Mouse (Mus musculus): ENCODE measurements around the gene Apba3. TPM values are rescaled to one million over a fixed set of nuclear protein-coding genes. Genes with fewer than 3 reads are reported as not detected.

The Apba3 gene
- polyA plus RNA-seq, 1 experiment: 45.2 TPM

GRCm38 (mm10) chr10:81234206-81234605 lies 32.6 kb upstream of the Apba3 start:
- no peak for DNase-seq (ENCODE audit: low read depth)
- TF ChIP-seq POLR2A (IDR thresholded peaks at IDR 0.05; ENCODE audit: borderline replicate concordance, extremely low read depth, insufficient read depth, insufficient read length, poor library complexity, severe bottlenecking) (no peak), CTCF (IDR thresholded peaks at IDR 0.05; ENCODE audit: borderline replicate concordance, extremely low read depth, insufficient read depth, insufficient read length) (no peak)

- TF ChIP-seq POLR2A (IDR thresholded peaks at IDR 0.05; ENCODE audit: borderline replicate concordance, extremely low read depth, insufficient read depth, insufficient read length, poor library complexity, severe bottlenecking): no peak
- TF ChIP-seq CTCF (IDR thresholded peaks at IDR 0.05; ENCODE audit: borderline replicate concordance, extremely low read depth, insufficient read depth, insufficient read length): no peak
- no peak for DNase-seq (ENCODE audit: low read depth)
Measured at GRCm38 (mm10) chr10:81236471-81237268, 30.1 kb upstream of the Apba3 start.

GRCm38 (mm10) chr10:81238618-81239017 lies 28.1 kb upstream of the Apba3 start:
- TF ChIP-seq POLR2A (IDR thresholded peaks at IDR 0.05; ENCODE audit: borderline replicate concordance, extremely low read depth, insufficient read depth, insufficient read length, poor library complexity, severe bottlenecking) (no peak), CTCF (IDR thresholded peaks at IDR 0.05; ENCODE audit: borderline replicate concordance, extremely low read depth, insufficient read depth, insufficient read length) (no peak)
- DNase-seq (ENCODE audit: low read depth): no peak

GRCm38 (mm10) chr10:81240876-81241275 lies 25.9 kb upstream of the Apba3 start:
- TF ChIP-seq CTCF (IDR thresholded peaks at IDR 0.05; ENCODE audit: borderline replicate concordance, extremely low read depth, insufficient read depth, insufficient read length) (peak; percentile 75), POLR2A (IDR thresholded peaks at IDR 0.05; ENCODE audit: borderline replicate concordance, extremely low read depth, insufficient read depth, insufficient read length, poor library complexity, severe bottlenecking) (no peak)
- peak; percentile 67 for DNase-seq (ENCODE audit: low read depth)

GRCm38 (mm10) chr10:81242021-81242420 lies 24.7 kb upstream of the Apba3 start:
- no peak for DNase-seq (ENCODE audit: low read depth)
- no peak for TF ChIP-seq POLR2A (IDR thresholded peaks at IDR 0.05; ENCODE audit: borderline replicate concordance, extremely low read depth, insufficient read depth, insufficient read length, poor library complexity, severe bottlenecking)
- no peak for TF ChIP-seq CTCF (IDR thresholded peaks at IDR 0.05; ENCODE audit: borderline replicate concordance, extremely low read depth, insufficient read depth, insufficient read length)

- DNase-seq (ENCODE audit: low read depth): no peak
- TF ChIP-seq POLR2A (IDR thresholded peaks at IDR 0.05; ENCODE audit: borderline replicate concordance, extremely low read depth, insufficient read depth, insufficient read length, poor library complexity, severe bottlenecking) (no peak), CTCF (IDR thresholded peaks at IDR 0.05; ENCODE audit: borderline replicate concordance, extremely low read depth, insufficient read depth, insufficient read length) (no peak)
Measured at GRCm38 (mm10) chr10:81244146-81244545, 22.6 kb upstream of the Apba3 start.

GRCm38 (mm10) chr10:81244595-81244994 lies 22.2 kb upstream of the Apba3 start:
- peak; percentile 66 for DNase-seq (ENCODE audit: low read depth)
- TF ChIP-seq CTCF (IDR thresholded peaks at IDR 0.05; ENCODE audit: borderline replicate concordance, extremely low read depth, insufficient read depth, insufficient read length) (peak; percentile 91), POLR2A (IDR thresholded peaks at IDR 0.05; ENCODE audit: borderline replicate concordance, extremely low read depth, insufficient read depth, insufficient read length, poor library complexity, severe bottlenecking) (no peak)

- no peak for DNase-seq (ENCODE audit: low read depth)
- TF ChIP-seq CTCF (IDR thresholded peaks at IDR 0.05; ENCODE audit: borderline replicate concordance, extremely low read depth, insufficient read depth, insufficient read length) (no peak), POLR2A (IDR thresholded peaks at IDR 0.05; ENCODE audit: borderline replicate concordance, extremely low read depth, insufficient read depth, insufficient read length, poor library complexity, severe bottlenecking) (no peak)
Measured at GRCm38 (mm10) chr10:81245166-81245565, 21.6 kb upstream of the Apba3 start.

- no peak for TF ChIP-seq CTCF (IDR thresholded peaks at IDR 0.05; ENCODE audit: borderline replicate concordance, extremely low read depth, insufficient read depth, insufficient read length)
- no peak for TF ChIP-seq POLR2A (IDR thresholded peaks at IDR 0.05; ENCODE audit: borderline replicate concordance, extremely low read depth, insufficient read depth, insufficient read length, poor library complexity, severe bottlenecking)
Measured at GRCm38 (mm10) chr10:81247804-81248203, 19.0 kb upstream of the Apba3 start.

GRCm38 (mm10) chr10:81249442-81249841 lies 17.3 kb upstream of the Apba3 start:
- no peak for DNase-seq (ENCODE audit: low read depth)
- TF ChIP-seq CTCF (IDR thresholded peaks at IDR 0.05; ENCODE audit: borderline replicate concordance, extremely low read depth, insufficient read depth, insufficient read length) (no peak), POLR2A (IDR thresholded peaks at IDR 0.05; ENCODE audit: borderline replicate concordance, extremely low read depth, insufficient read depth, insufficient read length, poor library complexity, severe bottlenecking) (no peak)

More at GRCm38 (mm10) chr10:81247804-81248203, 19.0 kb upstream of the Apba3 start:
- DNase-seq (ENCODE audit: low read depth): no peak

GRCm38 (mm10) chr10:81252424-81253419 lies 14.0 kb upstream of the Apba3 start, which contains the start of gene Matk:
Gene Matk (plus strand): TSS chr10:81252935.
- DNase-seq (ENCODE audit: low read depth): peak; percentile 82
- no peak for TF ChIP-seq POLR2A (IDR thresholded peaks at IDR 0.05; ENCODE audit: borderline replicate concordance, extremely low read depth, insufficient read depth, insufficient read length, poor library complexity, severe bottlenecking)
- peak; percentile 39; the same call in 1 of the 2 replicates for TF ChIP-seq CTCF (IDR thresholded peaks at IDR 0.05; ENCODE audit: borderline replicate concordance, extremely low read depth, insufficient read depth, insufficient read length)
